Mouse (Mus musculus) C2C12 (cell line): ENCODE measurements around the gene Acot12.

Source experiments
- CEBPB ChIP-seq: IDR thresholded peaks from one replicate; pipeline ENCODE4 v1.6.1; 2011; ENCODE audit warnings: low read depth, mild to moderate bottlenecking, control low read depth, moderate library complexity
- CTCF ChIP-seq: IDR thresholded peaks from one replicate; pipeline ENCODE4 v1.5.1; 2011; ENCODE audit not compliant: control insufficient read depth, insufficient read depth, insufficient read length
- FOSL1 ChIP-seq: IDR thresholded peaks from one replicate; pipeline ENCODE4 v1.8.0; 2011; ENCODE audit warnings: mild to moderate bottlenecking, low read length; ENCODE audit not compliant: poor library complexity, insufficient read depth, severe bottlenecking
- MAX ChIP-seq: IDR thresholded peaks from one replicate; pipeline ENCODE4 v1.6.1; 2011; ENCODE audit warnings: mild to moderate bottlenecking, control low read depth
- MYOG ChIP-seq: IDR thresholded peaks from one replicate; pipeline ENCODE4 v1.6.1; 2011; ENCODE audit not compliant: control insufficient read depth, insufficient read length; ENCODE audit errors: extremely low read depth
- USF1 ChIP-seq: IDR thresholded peaks from one replicate; pipeline ENCODE4 v1.6.1; 2011; ENCODE audit warnings: low read depth, mild to moderate bottlenecking, control low read depth, moderate library complexity

GRCm38 (mm10) chr13:91778092-91778491 is 36.8 kb downstream of the Acot12 start:
- TF ChIP-seq CTCF (no peak), MYOG (no peak), CEBPB (no peak), USF1 (no peak), FOSL1 (no peak), MAX (no peak)
